Mouse (Mus musculus) kidney, adult 2 months (tissue): ENCODE measurements around the gene Grip1.

ENCODE experiments used
- CTCF ChIP-seq: fragments of 200-500 bp; conservative IDR thresholded peaks from 2 replicates; pipeline ENCODE4 v1.5.1; 2011; ENCODE audit warnings: low read depth, mild to moderate bottlenecking, control low read depth, low read length, moderate library complexity, mixed read lengths; ENCODE audit not compliant: insufficient read depth, insufficient read length
- POLR2A ChIP-seq: fragments of 200-500 bp; IDR thresholded peaks from one replicate; pipeline ENCODE4 v1.6.1; 2011; ENCODE audit warnings: low read depth, low read length, control low read depth

GRCm38 (mm10) chr10:119819740-119820139 is 366.1 kb downstream of the Grip1 start:
- TF ChIP-seq POLR2A (no peak), CTCF (no peak)
